Mouse (Mus musculus) right cerebral cortex, postnatal 4 days (tissue): Measurements from ENCODE around the gene Cpsf3.
A peak's percentile ranks its signal among the peaks of the same experiment; 100 is the strongest.

Source experiments
- DNase-seq: peaks from one replicate; pipeline ENCODE4 v3.0.0-alpha.2; 2022

Gene Cpsf3

GRCm38 (mm10) chr12:21298856-21299255, 13.7 kb downstream of the Cpsf3 start:
- no peak for DNase-seq

- DNase-seq, result no peak
Measured at GRCm38 (mm10) chr12:21301324-21301723, 16.1 kb downstream of the Cpsf3 start.

DNA sequence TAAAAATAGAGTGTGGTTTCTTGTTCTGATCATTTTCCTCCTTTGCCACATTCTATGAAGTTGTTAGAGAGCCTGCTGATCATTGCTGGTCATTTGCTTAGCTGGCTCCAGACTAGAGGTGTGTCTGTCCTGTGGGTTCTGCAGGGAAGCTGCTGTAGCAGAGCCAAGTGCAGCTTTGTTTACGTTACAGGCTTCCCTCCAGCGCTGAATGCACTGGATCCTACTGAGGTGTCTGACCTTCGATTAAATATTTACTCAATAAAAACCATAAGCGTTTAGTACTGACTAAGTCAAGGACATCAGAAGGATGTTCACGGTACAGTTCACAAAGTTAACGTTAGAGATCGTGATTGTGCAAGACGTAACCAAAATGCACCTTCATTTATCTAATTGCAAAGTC, 16.7 kb downstream of the Cpsf3 start:
- DNase-seq, result no peak

- no peak for DNase-seq
Measured at GRCm38 (mm10) chr12:21302361-21302783, 17.2 kb downstream of the Cpsf3 start.

DNA sequence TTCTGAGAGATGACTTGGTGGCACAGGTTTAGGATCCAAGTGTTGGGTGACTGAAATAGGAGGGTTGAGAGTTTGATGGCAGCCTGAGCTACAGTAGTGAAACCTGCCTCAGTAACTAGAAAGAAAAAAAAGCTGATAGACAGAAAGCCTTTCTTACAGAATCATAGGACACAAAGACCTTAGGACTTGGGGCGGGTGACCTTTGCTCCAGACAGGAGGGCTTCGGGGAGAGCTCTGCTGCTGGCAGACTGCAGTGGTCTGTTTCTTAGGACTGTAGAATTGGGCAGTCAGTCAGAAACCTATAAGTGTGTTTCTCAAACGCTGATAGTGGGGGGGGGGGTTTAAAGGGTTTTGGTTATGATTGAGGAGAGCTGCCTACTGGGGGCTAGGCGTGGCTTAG, 20.6 kb downstream of the Cpsf3 start:
- no peak for DNase-seq

- DNase-seq, result no peak
Measured at GRCm38 (mm10) chr12:21306721-21307120, 21.5 kb downstream of the Cpsf3 start.

DNA sequence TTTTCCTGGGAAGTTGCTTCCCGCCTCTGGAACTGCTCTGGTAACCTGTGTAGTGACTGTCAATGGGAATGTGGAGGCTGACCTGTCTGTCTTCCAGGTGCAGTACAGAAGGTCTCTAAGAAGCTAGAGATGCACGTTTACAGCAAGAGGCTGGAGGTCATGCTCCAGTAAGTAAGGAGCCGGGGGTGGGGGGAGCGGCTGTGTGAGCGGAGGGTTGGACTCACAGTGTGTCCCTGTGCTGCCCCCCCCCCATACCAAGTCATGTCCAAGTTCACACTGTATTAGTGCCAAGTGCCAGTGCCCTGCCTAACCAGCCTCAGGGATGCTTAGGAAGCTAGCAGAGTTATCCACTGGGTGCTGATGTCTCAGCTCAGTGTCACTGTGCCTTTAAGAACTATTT, 27.0 kb downstream of the Cpsf3 start:
- no peak for DNase-seq

GRCm38 (mm10) chr12:21315923-21316868, 31.0 kb downstream of the Cpsf3 start, which contains the start of gene Iah1:
Gene Iah1 (plus strand): TSS chr12:21316389.
- DNase-seq, result peak; percentile 73

DNA sequence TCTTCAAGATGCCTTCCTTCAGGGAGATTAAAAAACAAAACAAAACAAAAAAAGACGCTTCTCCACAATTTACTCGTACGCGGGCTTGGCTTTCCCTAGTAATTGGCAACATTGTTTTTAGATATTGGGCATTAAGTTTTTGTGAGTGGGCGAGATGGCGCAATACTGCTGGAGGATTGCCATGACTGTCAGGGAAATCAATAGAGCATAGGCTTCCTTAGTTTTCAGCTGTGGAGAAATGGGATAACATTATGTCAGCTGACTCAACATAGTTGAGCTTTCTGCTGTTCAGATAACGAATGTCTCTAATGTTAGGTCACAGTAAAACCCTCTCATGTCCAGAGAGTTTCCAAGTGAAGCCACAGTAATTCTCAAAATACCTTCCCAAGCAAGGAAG, 31.7 kb downstream of the Cpsf3 start:
- DNase-seq, result no peak

- DNase-seq, result peak; percentile 77
Measured at GRCm38 (mm10) chr12:21318143-21318895, 33.1 kb downstream of the Cpsf3 start.

GRCm38 (mm10) chr12:21320317-21320716, 35.1 kb downstream of the Cpsf3 start:
- no peak for DNase-seq

- DNase-seq, result no peak
Measured at GRCm38 (mm10) chr12:21321170-21321569, 36.0 kb downstream of the Cpsf3 start.

- DNase-seq, result no peak
Measured at GRCm38 (mm10) chr12:21322296-21322695, 37.1 kb downstream of the Cpsf3 start.

DNA sequence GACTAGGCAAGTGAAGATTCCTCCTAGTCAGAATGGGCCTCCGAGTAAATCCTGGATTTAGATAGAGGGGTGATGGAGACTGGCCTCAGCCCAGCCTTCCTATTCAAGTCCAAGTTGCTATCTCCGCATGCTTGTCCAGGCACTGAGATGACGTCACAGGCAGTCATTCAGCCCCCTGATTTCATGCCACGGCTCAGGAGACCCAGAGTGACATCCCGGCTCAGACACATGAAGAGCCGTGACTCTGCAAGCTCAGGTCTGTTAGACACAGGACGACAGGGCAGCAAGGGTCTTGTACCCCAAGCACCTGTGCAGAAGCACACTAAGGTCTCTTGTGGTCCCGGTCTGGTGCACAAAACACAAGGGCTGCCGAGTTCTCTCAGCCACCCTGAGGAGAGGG, 37.7 kb downstream of the Cpsf3 start:
- no peak for DNase-seq

- DNase-seq, result no peak
Measured at GRCm38 (mm10) chr12:21324101-21324500, 38.9 kb downstream of the Cpsf3 start.

DNA sequence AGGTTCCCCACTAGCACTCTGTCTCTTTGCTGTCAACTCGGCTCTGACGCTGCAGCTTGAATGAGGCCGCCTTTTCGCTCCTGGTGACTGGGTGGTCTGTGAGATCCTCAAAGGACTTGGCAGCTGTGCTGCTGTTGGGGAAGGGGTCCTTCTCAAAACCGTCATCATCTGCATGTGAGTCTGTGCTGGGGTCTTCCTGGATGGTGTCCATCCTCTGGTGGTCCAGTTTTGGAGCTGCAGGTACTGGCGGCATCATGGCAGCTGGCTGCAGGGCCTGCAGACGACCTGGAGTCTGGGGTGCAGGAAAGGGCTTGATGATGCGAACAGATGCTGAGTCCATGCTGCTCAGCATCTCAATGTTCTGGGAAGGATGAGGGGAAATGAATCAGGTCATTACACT, 40.1 kb downstream of the Cpsf3 start:
- no peak for DNase-seq

- DNase-seq, result no peak
Measured at GRCm38 (mm10) chr12:21326325-21326724, 41.1 kb downstream of the Cpsf3 start.

GRCm38 (mm10) chr12:21329661-21330400, 44.6 kb downstream of the Cpsf3 start:
- DNase-seq, result no peak

GRCm38 (mm10) chr12:21330961-21331576, 45.9 kb downstream of the Cpsf3 start:
- peak; percentile 31 for DNase-seq

- no peak for DNase-seq
Measured at GRCm38 (mm10) chr12:21331711-21332110, 46.5 kb downstream of the Cpsf3 start.

GRCm38 (mm10) chr12:21333021-21333420, 47.8 kb downstream of the Cpsf3 start:
- no peak for DNase-seq

- DNase-seq, result no peak
Measured at GRCm38 (mm10) chr12:21333766-21334165, 48.6 kb downstream of the Cpsf3 start.

GRCm38 (mm10) chr12:21335869-21336268, 50.7 kb downstream of the Cpsf3 start:
- DNase-seq, result no peak
